Mouse (Mus musculus) kidney, postnatal 10 days (tissue): ENCODE measurements around the gene Irf7.

Source experiments
- DNase-seq: peaks from one replicate; pipeline ENCODE4 v3.0.0; 2021; ENCODE audit warnings: mixed read lengths

The Irf7 gene

GRCm38 (mm10) chr7:141219558-141220099 lies 46.7 kb downstream of the Irf7 start:
- DNase-seq = no peak

GRCm38 (mm10) chr7:141218557-141219133 lies 47.6 kb downstream of the Irf7 start:
- DNase-seq = no peak

GRCm38 (mm10) chr7:141218141-141218540 lies 48.1 kb downstream of the Irf7 start:
- no peak for DNase-seq

- no peak for DNase-seq
These were observed 48.8 kb downstream of the Irf7 start for GRCm38 (mm10) chr7:141217343-141218013.

- DNase-seq = no peak
These were observed 49.4 kb downstream of the Irf7 start for GRCm38 (mm10) chr7:141216894-141217293.

GRCm38 (mm10) chr7:141215880-141216733 lies 50.2 kb downstream of the Irf7 start:
- peak; percentile 89 for DNase-seq

- peak; percentile 97 for DNase-seq
These were observed 51.0 kb downstream of the Irf7 start, which contains the start of gene Rassf7 for GRCm38 (mm10) chr7:141215101-141215879. Gene Rassf7, plus strand, starts transcription at chr7:141215860.

GRCm38 (mm10) chr7:141214310-141214709 lies 52.0 kb downstream of the Irf7 start:
- DNase-seq = no peak

- DNase-seq = no peak
These were observed 52.6 kb downstream of the Irf7 start, which contains the start of gene Lmntd2 for GRCm38 (mm10) chr7:141213605-141214235. Gene Lmntd2, minus strand, starts transcription at chr7:141214080.

- DNase-seq = no peak
These were observed 53.1 kb downstream of the Irf7 start for GRCm38 (mm10) chr7:141213133-141213532.
